Mouse (Mus musculus) lung, embryonic 15.5 days (tissue): ENCODE data around the gene Cnn2. TPM values are rescaled to one million over a fixed set of nuclear protein-coding genes. Genes with fewer than 3 reads are reported as not detected.

ENCODE experiments used
- ATAC-seq: fragments of 200-750 bp; cut with Nextera tagmentation; 2 replicates; pipeline ENCODE4 v1.8.0; 2017; ENCODE audit warnings: moderate number of reproducible peaks, borderline replicate concordance; ENCODE audit not compliant: low FRiP score, low TSS enrichment; ENCODE audit errors: extremely low read depth
- H3K27ac ChIP-seq: fragments of 300-500 bp; sonication (generic); 2 replicates; pipeline ENCODE4 v1.5.1; 2015; ENCODE audit warnings: moderate library complexity, mild to moderate bottlenecking, inconsistent platforms
- H3K27me3 ChIP-seq: fragments of 300-500 bp; sonication (generic); 2 replicates; pipeline ENCODE4 v1.6.1; 2015; ENCODE audit warnings: inconsistent platforms
- H3K36me3 ChIP-seq: fragments of 300-500 bp; sonication (generic); 2 replicates; pipeline ENCODE4 v1.6.1; 2015; ENCODE audit warnings: inconsistent platforms
- H3K4me1 ChIP-seq: fragments of 300-500 bp; sonication (generic); 2 replicates; pipeline ENCODE4 v1.6.1; 2015; ENCODE audit warnings: inconsistent platforms
- H3K4me2 ChIP-seq: fragments of 300-500 bp; sonication (generic); 2 replicates; pipeline ENCODE4 v1.6.1; 2015; ENCODE audit warnings: inconsistent platforms, mild to moderate bottlenecking, moderate library complexity
- H3K4me3 ChIP-seq: fragments of 300-500 bp; sonication (generic); 2 replicates; pipeline ENCODE4 v1.5.1; 2015; ENCODE audit warnings: mild to moderate bottlenecking, inconsistent platforms
- H3K9ac ChIP-seq: fragments of 300-500 bp; sonication (generic); 2 replicates; pipeline ENCODE4 v1.6.1; 2015; ENCODE audit warnings: inconsistent platforms
- H3K9me3 ChIP-seq: fragments of 300-500 bp; sonication (generic); 2 replicates; pipeline ENCODE4 v1.6.1; 2016; ENCODE audit warnings: inconsistent platforms
- WGBS: fragments of 180-500 bp; shearing (Covaris S2); methylation state at CpG from one replicate; pipeline ENCODE4 v1.1.7; 2015; 5-methylcytosine and 5-hydroxymethylcytosine counted together
- polyA plus RNA-seq: library from polyadenylated mRNA; unstranded; fragments of >200 nt; fragmentation: Nextera tagmentation; extraction: Ambion mirVana; gene quantifications from 2 replicates; pipeline ENCODE4 v1.2.1, GENCODE M21; 2015

The Cnn2 gene
- polyA plus RNA-seq, 1 experiment from 2014 or later, result 375 TPM

- Histone ChIP-seq H3K9me3 (no peaks in the 10 kb centered on the region), H3K4me2 (no peak overlapping the region), H3K36me3 (peaks cover 5% of the 10 kb centered on the region; the same call in 1 of the 2 replicates), H3K4me3 (no peak overlapping the region), H3K4me1 (peaks cover 46% of the 10 kb centered on the region), H3K9ac (no peak overlapping the region), H3K27me3 (peaks cover 35% of the 10 kb centered on the region), H3K27ac (no peak overlapping the region)
- ATAC-seq, result no peak
- WGBS, result 58% methylated on average over 10 of the region's 10 CpGs
Measured at GRCm38 (mm10) chr10:80015583-80015982, 27.2 kb downstream of the Cnn2 start.

GRCm38 (mm10) chr10:80016511-80016910 is 28.1 kb downstream of the Cnn2 start, which contains the start of gene Arhgap45:
Gene Arhgap45 (plus strand): TSS chr10:80016653.
- no peak for ATAC-seq
- Histone ChIP-seq H3K4me1 (peaks cover 54% of the 10 kb centered on the region), H3K4me3 (peak within 1 kb of the TSS; percentile 3; the same call in 1 of the 2 replicates), H3K36me3 (no peaks in the 10 kb centered on the region; the same call in 1 of the 2 replicates), H3K9ac (no peak within 1 kb of the TSS), H3K9me3 (no peaks in the 10 kb centered on the region), H3K27me3 (peaks cover 35% of the 10 kb centered on the region), H3K27ac (no peak within 1 kb of the TSS), H3K4me2 (no peak within 1 kb of the TSS; the same call in 1 of the 2 replicates)
- 65% methylated on average over 11 of the region's 11 CpGs for whole genome bisulfite sequencing

GRCm38 (mm10) chr10:80016931-80017330 is 28.5 kb downstream of the Cnn2 start:
- 85% methylated on average over 10 of the region's 10 CpGs for WGBS
- Histone ChIP-seq H3K9me3 (no peaks in the 10 kb centered on the region), H3K4me2 (no peak overlapping the region), H3K4me3 (peak overlapping the region; percentile 3; the same call in 1 of the 2 replicates), H3K9ac (no peak overlapping the region), H3K27ac (no peak overlapping the region), H3K36me3 (no peaks in the 10 kb centered on the region; the same call in 1 of the 2 replicates), H3K4me1 (peaks cover 54% of the 10 kb centered on the region), H3K27me3 (peaks cover 35% of the 10 kb centered on the region)
- ATAC-seq, result no peak

- Histone ChIP-seq H3K27me3 (peaks cover 34% of the 10 kb centered on the region), H3K36me3 (no peaks in the 10 kb centered on the region; the same call in 1 of the 2 replicates), H3K9me3 (no peaks in the 10 kb centered on the region), H3K4me2 (no peak overlapping the region), H3K4me3 (no peak overlapping the region), H3K9ac (no peak overlapping the region), H3K27ac (no peak overlapping the region), H3K4me1 (peaks cover 54% of the 10 kb centered on the region)
- ATAC-seq, result no peak
- 77% methylated on average over 3 of the region's 3 CpGs for WGBS
Measured at GRCm38 (mm10) chr10:80017361-80017760, 29.0 kb downstream of the Cnn2 start.

GRCm38 (mm10) chr10:80017771-80018170 is 29.4 kb downstream of the Cnn2 start:
- H3K9ac ChIP-seq, result no peak overlapping the region
- H3K4me2 ChIP-seq, result no peak overlapping the region
- no peaks in the 10 kb centered on the region; the same call in 1 of the 2 replicates for H3K36me3 ChIP-seq
- H3K9me3 ChIP-seq, result no peaks in the 10 kb centered on the region
- ATAC-seq, result no peak
- peaks cover 54% of the 10 kb centered on the region for H3K4me1 ChIP-seq
- WGBS, result 75% methylated on average over 14 of the region's 14 CpGs
- peak overlapping the region; percentile 33; the same call in 1 of the 2 replicates for H3K27ac ChIP-seq
- no peak overlapping the region for H3K4me3 ChIP-seq
- peaks cover 30% of the 10 kb centered on the region for H3K27me3 ChIP-seq

GRCm38 (mm10) chr10:80018739-80019297 is 30.4 kb downstream of the Cnn2 start:
- peak overlapping the region; percentile 87 for H3K27ac ChIP-seq
- H3K4me3 ChIP-seq, result peak overlapping the region; percentile 41

GRCm38 (mm10) chr10:80019471-80020131 is 31.2 kb downstream of the Cnn2 start:
- Histone ChIP-seq H3K9ac (peak overlapping the region; percentile 43), H3K9me3 (no peaks in the 10 kb centered on the region), H3K27me3 (peaks cover 12% of the 10 kb centered on the region), H3K36me3 (no peaks in the 10 kb centered on the region; the same call in 1 of the 2 replicates), H3K4me2 (peak overlapping the region; percentile 62), H3K27ac (peak overlapping the region; percentile 87), H3K4me1 (peaks cover 48% of the 10 kb centered on the region), H3K4me3 (peak overlapping the region; percentile 41)
- ATAC-seq, result peak; percentile 74
- WGBS, result 12% methylated on average over 20 of the region's 20 CpGs

More at GRCm38 (mm10) chr10:80018739-80019297, 30.4 kb downstream of the Cnn2 start:
- ATAC-seq, result peak; percentile 75
- 5% methylated on average over 13 of the region's 15 CpGs for WGBS
- Histone ChIP-seq H3K4me2 (peak overlapping the region; percentile 62), H3K36me3 (no peaks in the 10 kb centered on the region; the same call in 1 of the 2 replicates), H3K9ac (peak overlapping the region; percentile 43), H3K27me3 (peaks cover 20% of the 10 kb centered on the region), H3K4me1 (peaks cover 54% of the 10 kb centered on the region), H3K9me3 (no peaks in the 10 kb centered on the region)

- H3K36me3 ChIP-seq, result no peaks in the 10 kb centered on the region; the same call in 1 of the 2 replicates
- H3K27me3 ChIP-seq, result peaks cover 6% of the 10 kb centered on the region
- H3K4me2 ChIP-seq, result peak overlapping the region; percentile 62
- H3K9me3 ChIP-seq, result no peaks in the 10 kb centered on the region
- 26% methylated on average over 11 of the region's 11 CpGs for WGBS
- H3K4me3 ChIP-seq, result peak overlapping the region; percentile 41
- H3K27ac ChIP-seq, result peak overlapping the region; percentile 87
- no peak for ATAC-seq
- H3K9ac ChIP-seq, result peak overlapping the region; percentile 43
- peaks cover 45% of the 10 kb centered on the region for H3K4me1 ChIP-seq
Measured at GRCm38 (mm10) chr10:80020191-80020590, 31.8 kb downstream of the Cnn2 start.

GRCm38 (mm10) chr10:80020603-80021319 is 32.4 kb downstream of the Cnn2 start:
- H3K27ac ChIP-seq, result no peak overlapping the region
- no peaks in the 10 kb centered on the region; the same call in 1 of the 2 replicates for H3K36me3 ChIP-seq
- H3K4me1 ChIP-seq, result peaks cover 42% of the 10 kb centered on the region
- no peaks in the 10 kb centered on the region for H3K9me3 ChIP-seq
- H3K9ac ChIP-seq, result 0 out of 2 replicates have a peak overlapping the region, but pooled peaks have one; percentile 43
- no peak for ATAC-seq
- peaks cover 4% of the 10 kb centered on the region; the same call in 1 of the 2 replicates for H3K27me3 ChIP-seq
- 0 out of 2 replicates have a peak overlapping the region, but pooled peaks have one; percentile 41 for H3K4me3 ChIP-seq
- H3K4me2 ChIP-seq, result peak overlapping the region; percentile 62
- 72% methylated on average over 18 of the region's 18 CpGs for WGBS

- H3K4me2 ChIP-seq, result no peak overlapping the region
- H3K4me1 ChIP-seq, result peaks cover 37% of the 10 kb centered on the region
- no peak for ATAC-seq
- peaks cover 4% of the 10 kb centered on the region; the same call in 1 of the 2 replicates for H3K27me3 ChIP-seq
- no peak overlapping the region for H3K27ac ChIP-seq
- WGBS, result 82% methylated on average over 13 of the region's 13 CpGs
- H3K9ac ChIP-seq, result no peak overlapping the region
- no peaks in the 10 kb centered on the region for H3K9me3 ChIP-seq
- H3K36me3 ChIP-seq, result no peaks in the 10 kb centered on the region; the same call in 1 of the 2 replicates
- no peak overlapping the region for H3K4me3 ChIP-seq
Measured at GRCm38 (mm10) chr10:80021320-80021641, 32.9 kb downstream of the Cnn2 start.

GRCm38 (mm10) chr10:80022164-80022563 is 33.8 kb downstream of the Cnn2 start:
- 84% methylated on average over 12 of the region's 12 CpGs for WGBS
- Histone ChIP-seq H3K4me1 (peaks cover 34% of the 10 kb centered on the region), H3K9me3 (no peaks in the 10 kb centered on the region), H3K9ac (no peak overlapping the region), H3K27ac (no peak overlapping the region), H3K36me3 (no peaks in the 10 kb centered on the region; the same call in 1 of the 2 replicates), H3K27me3 (peaks cover 4% of the 10 kb centered on the region; the same call in 1 of the 2 replicates), H3K4me2 (no peak overlapping the region), H3K4me3 (no peak overlapping the region)
- no peak for ATAC-seq
